Mouse (Mus musculus) hindbrain, embryonic 13.5 days (tissue): ENCODE data around the gene Cabcoco1. TPM values are rescaled to one million over a fixed set of nuclear protein-coding genes. Genes with fewer than 3 reads are reported as not detected.

Experiments used
- ATAC-seq: fragments of 200-750 bp; cut with Nextera tagmentation; 2 replicates; pipeline ENCODE4 v1.8.0; 2017; ENCODE audit warnings: moderate TSS enrichment; ENCODE audit not compliant: low FRiP score
- H3K27ac ChIP-seq: fragments of 300-500 bp; sonication (generic); 2 replicates; pipeline ENCODE4 v1.5.1; 2015; ENCODE audit warnings: inconsistent platforms, mild to moderate bottlenecking, moderate library complexity
- H3K27me3 ChIP-seq: fragments of 300-500 bp; sonication (generic); 2 replicates; pipeline ENCODE4 v1.6.1; 2015; ENCODE audit warnings: mild to moderate bottlenecking, inconsistent platforms
- H3K36me3 ChIP-seq: fragments of 300-500 bp; sonication (generic); 2 replicates; pipeline ENCODE4 v1.6.1; 2015; ENCODE audit warnings: mild to moderate bottlenecking, inconsistent platforms
- H3K4me1 ChIP-seq: fragments of 300-500 bp; sonication (generic); replicated peaks from 2 replicates; pipeline ENCODE4 v1.6.1; 2015; ENCODE audit warnings: inconsistent platforms
- H3K4me2 ChIP-seq: fragments of 300-500 bp; sonication (generic); 2 replicates; pipeline ENCODE4 v1.6.1; 2015; ENCODE audit warnings: inconsistent platforms, mild to moderate bottlenecking, moderate library complexity
- H3K4me3 ChIP-seq: fragments of 300-500 bp; sonication (generic); 2 replicates; pipeline ENCODE4 v1.5.1; 2015; ENCODE audit warnings: mild to moderate bottlenecking, inconsistent platforms
- H3K9ac ChIP-seq: fragments of 300-500 bp; sonication (generic); 2 replicates; pipeline ENCODE4 v1.6.1; 2015; ENCODE audit warnings: mild to moderate bottlenecking, inconsistent platforms
- H3K9me3 ChIP-seq: fragments of 300-500 bp; sonication (generic); 2 replicates; pipeline ENCODE4 v1.6.1; 2016; ENCODE audit warnings: inconsistent platforms
- WGBS: fragments of 180-500 bp; shearing (Covaris S2); methylation state at CpG from one replicate; pipeline ENCODE4 v1.1.7; 2015; 5-methylcytosine and 5-hydroxymethylcytosine counted together
- polyA plus RNA-seq: library from polyadenylated mRNA; unstranded; fragments of >200 nt; fragmentation: Nextera tagmentation; extraction: Ambion mirVana; gene quantifications from 2 replicates; pipeline ENCODE4 v1.2.1, GENCODE M21; 2015

The Cabcoco1 gene
- polyA plus RNA-seq, 1 experiment from 2014 or later: 1.6 TPM

GRCm38 (mm10) chr10:68445244-68445811 lies 96.4 kb downstream of the Cabcoco1 start:
- Histone ChIP-seq H3K4me1 (peaks cover 7% of the 10 kb centered on the region; the same call in 1 of the 2 replicates), H3K27ac (no peak overlapping the region), H3K4me2 (no peak overlapping the region), H3K36me3 (no peaks in the 10 kb centered on the region), H3K27me3 (no peaks in the 10 kb centered on the region), H3K4me3 (no peak overlapping the region), H3K9ac (no peak overlapping the region), H3K9me3 (no peaks in the 10 kb centered on the region)
- ATAC-seq: no peak
- 49% methylated on average over 8 of the region's 8 CpGs for WGBS

DNA sequence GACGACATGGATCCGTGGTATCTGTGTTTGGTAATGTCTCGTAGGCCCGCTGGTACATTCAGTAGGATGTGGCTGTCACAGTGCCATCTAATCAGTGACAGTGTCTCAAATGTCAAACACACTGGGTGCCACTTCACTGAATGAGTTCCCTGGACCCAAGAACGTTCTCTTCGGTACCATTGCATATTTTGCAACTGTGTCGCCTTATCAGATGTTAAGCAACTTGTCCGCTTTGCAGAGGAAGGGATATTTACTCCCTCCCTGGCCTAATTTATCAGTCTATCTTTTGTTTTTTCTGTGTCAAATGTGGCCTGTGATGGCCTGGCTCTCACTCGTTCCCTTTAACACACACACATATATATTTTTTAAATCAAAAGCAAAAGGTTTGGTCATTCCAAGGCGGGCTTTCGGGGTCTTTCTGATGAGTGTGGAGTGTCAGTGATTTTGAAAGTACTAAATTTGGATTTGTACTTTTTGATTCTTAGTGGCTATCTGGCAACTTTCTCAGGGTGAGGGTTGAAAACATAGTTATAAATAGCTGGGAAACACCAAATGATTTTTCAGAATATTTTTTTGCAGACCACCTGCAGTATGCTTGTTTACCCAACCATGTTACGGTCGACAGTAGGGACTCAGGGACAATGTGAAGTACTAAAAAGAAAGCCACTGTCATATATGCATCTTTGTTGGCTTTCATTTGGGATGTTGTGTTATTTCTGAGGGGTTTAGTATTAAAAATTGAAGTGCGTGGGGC lies 97.2 kb downstream of the Cabcoco1 start:
- Histone ChIP-seq H3K27me3 (no peaks in the 10 kb centered on the region), H3K4me3 (no peak overlapping the region), H3K9me3 (no peaks in the 10 kb centered on the region), H3K9ac (no peak overlapping the region), H3K36me3 (no peaks in the 10 kb centered on the region), H3K4me2 (no peak overlapping the region), H3K4me1 (peaks cover 7% of the 10 kb centered on the region; the same call in 1 of the 2 replicates), H3K27ac (no peak overlapping the region)
- 91% methylated on average over 14 of the region's 14 CpGs for WGBS
- no peak for ATAC-seq

DNA sequence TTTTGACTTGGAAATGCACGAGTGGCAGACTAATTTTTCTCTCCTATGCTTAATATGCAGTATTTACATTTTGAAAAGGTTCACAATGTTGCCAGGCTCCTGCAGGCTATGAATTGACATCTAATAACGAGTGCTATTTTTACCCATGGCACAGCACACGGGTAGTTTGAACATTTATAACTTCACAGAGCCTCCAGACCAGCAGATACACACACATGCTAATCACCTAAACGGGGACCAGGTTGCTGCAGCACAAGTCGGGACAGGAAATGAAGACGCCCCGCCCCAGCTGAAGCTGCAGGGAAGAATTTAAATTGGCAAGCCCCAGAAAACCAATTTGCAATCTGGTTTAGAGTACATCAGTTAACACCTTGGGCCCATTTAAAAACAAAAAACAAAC lies 98.6 kb downstream of the Cabcoco1 start:
- Histone ChIP-seq H3K9me3 (no peaks in the 10 kb centered on the region), H3K9ac (no peak overlapping the region), H3K4me3 (no peak overlapping the region), H3K36me3 (no peaks in the 10 kb centered on the region), H3K27ac (no peak overlapping the region), H3K4me2 (no peak overlapping the region), H3K27me3 (no peaks in the 10 kb centered on the region), H3K4me1 (peaks cover 7% of the 10 kb centered on the region; the same call in 1 of the 2 replicates)
- 24% methylated on average over 7 of the region's 7 CpGs for WGBS
- no peak for ATAC-seq

GRCm38 (mm10) chr10:68442713-68443112 lies 99.0 kb downstream of the Cabcoco1 start:
- Histone ChIP-seq H3K9me3 (no peaks in the 10 kb centered on the region), H3K27ac (no peak overlapping the region), H3K4me3 (no peak overlapping the region), H3K36me3 (no peaks in the 10 kb centered on the region), H3K4me2 (no peak overlapping the region), H3K4me1 (peaks cover 7% of the 10 kb centered on the region; the same call in 1 of the 2 replicates), H3K27me3 (no peaks in the 10 kb centered on the region), H3K9ac (no peak overlapping the region)
- no peak for ATAC-seq
- WGBS: 21% methylated on average over 3 of the region's 3 CpGs

DNA sequence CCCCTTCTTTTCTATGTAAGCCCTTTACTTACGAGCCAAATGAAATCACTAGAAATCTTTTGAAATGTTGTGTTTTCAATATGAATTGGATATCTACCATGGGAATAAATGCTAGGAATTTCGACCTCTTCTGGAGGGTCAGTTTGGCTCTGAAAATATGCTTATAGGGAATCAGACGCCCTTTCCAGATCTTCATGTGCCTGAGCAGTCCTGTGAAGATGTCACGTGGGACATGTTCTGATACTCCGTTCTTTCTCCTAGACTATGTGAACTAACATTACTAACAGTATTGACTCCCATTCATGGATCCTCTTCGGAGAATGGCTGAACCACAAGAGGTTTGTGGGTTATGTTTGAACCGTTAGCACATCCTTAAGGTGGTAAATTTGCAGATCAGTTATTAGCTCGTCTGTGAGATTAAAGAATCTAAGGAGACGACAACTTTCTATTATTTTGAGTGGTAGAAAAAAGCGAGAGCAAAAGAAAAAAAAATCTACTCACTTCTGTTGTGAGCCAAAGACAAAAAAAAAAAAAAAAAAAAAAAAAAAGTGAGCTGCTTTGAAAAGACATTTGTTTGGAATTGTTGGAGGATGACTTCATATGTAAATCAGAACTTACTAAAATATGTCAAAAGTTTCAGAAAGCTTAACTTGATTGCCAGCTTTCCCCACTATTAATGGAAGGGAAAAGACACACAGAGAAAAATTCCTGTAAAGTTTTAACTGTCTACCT lies 99.6 kb downstream of the Cabcoco1 start:
- H3K27ac ChIP-seq: no peak overlapping the region
- ATAC-seq: no peak
- 73% methylated on average over 10 of the region's 10 CpGs for WGBS

DNA sequence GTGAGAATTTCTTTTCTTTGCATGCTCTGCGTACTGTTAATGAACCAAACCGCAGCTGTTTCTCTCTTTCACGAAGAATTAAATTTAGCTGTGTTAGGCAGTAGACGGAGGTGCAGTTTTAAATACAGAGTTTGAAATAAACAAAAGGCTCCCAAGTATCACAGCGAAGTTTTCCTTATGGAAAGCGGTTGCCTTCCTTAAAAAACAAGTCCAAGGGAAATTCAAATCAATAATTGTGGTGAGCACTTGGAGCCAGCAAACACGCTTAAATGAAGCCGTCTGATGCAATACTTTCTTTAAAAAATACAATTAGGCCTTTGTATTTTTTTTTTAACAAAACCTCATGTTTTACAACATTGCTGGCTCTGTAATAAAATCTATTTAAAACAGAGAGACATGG lies 101.2 kb downstream of the Cabcoco1 start:
- WGBS: 72% methylated on average over 8 of the region's 8 CpGs
- H3K27me3 ChIP-seq: no peaks in the 10 kb centered on the region

More for the DNA sequence above, 99.6 kb downstream of the Cabcoco1 start:
- Histone ChIP-seq H3K36me3 (no peaks in the 10 kb centered on the region), H3K9ac (no peak overlapping the region), H3K27me3 (no peaks in the 10 kb centered on the region), H3K4me1 (peaks cover 7% of the 10 kb centered on the region; the same call in 1 of the 2 replicates), H3K4me3 (no peak overlapping the region), H3K9me3 (no peaks in the 10 kb centered on the region), H3K4me2 (no peak overlapping the region)

DNA sequence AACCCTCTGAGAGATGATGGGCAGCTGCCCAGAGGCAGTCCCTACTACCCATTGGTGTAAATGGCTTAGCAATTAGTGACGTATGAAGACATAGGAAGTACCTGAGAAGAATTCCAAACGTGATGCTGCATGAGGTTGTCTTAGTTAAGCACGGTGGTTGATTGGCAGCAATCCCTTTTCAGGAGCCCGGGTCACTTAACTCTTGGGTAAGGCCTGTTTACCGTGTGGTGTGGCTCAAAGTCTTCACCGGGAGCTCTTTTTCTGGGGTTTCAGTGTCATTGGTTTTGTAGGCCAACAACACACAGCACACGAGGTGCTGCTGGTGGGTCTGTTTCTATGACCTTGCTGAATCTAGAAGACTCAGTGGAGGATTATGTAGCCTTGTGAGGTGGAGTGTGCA lies 105.9 kb downstream of the Cabcoco1 start:
- Histone ChIP-seq H3K9me3 (no peaks in the 10 kb centered on the region), H3K36me3 (no peaks in the 10 kb centered on the region), H3K4me1 (0 out of 2 replicates have a peak, but pooled peaks cover 6% of the 10 kb centered on the region), H3K27me3 (no peaks in the 10 kb centered on the region), H3K27ac (no peak overlapping the region), H3K4me2 (no peak overlapping the region), H3K9ac (no peak overlapping the region), H3K4me3 (no peak overlapping the region)
- WGBS: 89% methylated on average over 7 of the region's 7 CpGs
- no peak for ATAC-seq

More for the DNA sequence above, 101.2 kb downstream of the Cabcoco1 start:
- ATAC-seq: no peak
- Histone ChIP-seq H3K9me3 (no peaks in the 10 kb centered on the region), H3K4me3 (no peak overlapping the region), H3K4me2 (no peak overlapping the region), H3K27ac (no peak overlapping the region), H3K4me1 (peaks cover 7% of the 10 kb centered on the region; the same call in 1 of the 2 replicates), H3K36me3 (no peaks in the 10 kb centered on the region), H3K9ac (no peak overlapping the region)

DNA sequence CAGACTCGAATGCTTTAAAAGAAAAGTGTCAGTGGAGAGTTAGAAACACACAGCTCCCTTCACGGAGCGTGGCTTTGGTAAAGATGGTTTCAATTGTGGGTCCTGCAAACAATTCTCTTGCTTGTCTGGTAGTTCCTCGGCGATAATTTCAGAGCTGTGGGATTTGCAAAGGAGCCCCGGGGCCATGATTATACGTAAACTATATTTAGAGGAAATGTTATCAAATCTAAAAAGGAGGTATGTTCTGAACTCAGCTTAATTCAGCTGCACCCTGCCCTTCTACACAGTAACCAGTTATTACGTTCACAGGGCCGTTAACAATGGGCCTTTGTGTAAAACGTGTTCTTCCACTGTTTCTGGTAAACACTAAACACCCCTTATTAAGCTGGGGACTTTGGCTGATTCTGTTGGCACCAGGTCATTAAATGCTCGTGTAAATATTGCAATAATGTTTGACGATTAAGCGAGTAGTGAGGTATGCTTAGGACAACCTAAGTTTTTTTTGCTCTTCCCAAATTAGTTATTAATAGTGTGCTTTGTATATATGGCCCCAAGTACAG lies 106.6 kb downstream of the Cabcoco1 start:
- no peak overlapping the region for H3K4me3 ChIP-seq
- no peaks in the 10 kb centered on the region for H3K36me3 ChIP-seq
- H3K27me3 ChIP-seq: no peaks in the 10 kb centered on the region
- no peaks in the 10 kb centered on the region for H3K9me3 ChIP-seq
- no peak for ATAC-seq
- no peak overlapping the region for H3K4me2 ChIP-seq
- 82% methylated on average over 13 of the region's 13 CpGs for WGBS
- 0 out of 2 replicates have a peak, but pooled peaks cover 6% of the 10 kb centered on the region for H3K4me1 ChIP-seq
- H3K27ac ChIP-seq: no peak overlapping the region
- no peak overlapping the region for H3K9ac ChIP-seq

- H3K9ac ChIP-seq: no peak overlapping the region
- H3K9me3 ChIP-seq: no peaks in the 10 kb centered on the region
- ATAC-seq: no peak
- no peaks in the 10 kb centered on the region for H3K36me3 ChIP-seq
- H3K27ac ChIP-seq: no peak overlapping the region
- no peak overlapping the region for H3K4me2 ChIP-seq
- H3K4me3 ChIP-seq: no peak overlapping the region
- WGBS: 68% methylated on average over 9 of the region's 9 CpGs
- 0 out of 2 replicates have a peak, but pooled peaks cover 6% of the 10 kb centered on the region for H3K4me1 ChIP-seq
- no peaks in the 10 kb centered on the region for H3K27me3 ChIP-seq
Measured at GRCm38 (mm10) chr10:68434045-68434639, 107.6 kb downstream of the Cabcoco1 start.

DNA sequence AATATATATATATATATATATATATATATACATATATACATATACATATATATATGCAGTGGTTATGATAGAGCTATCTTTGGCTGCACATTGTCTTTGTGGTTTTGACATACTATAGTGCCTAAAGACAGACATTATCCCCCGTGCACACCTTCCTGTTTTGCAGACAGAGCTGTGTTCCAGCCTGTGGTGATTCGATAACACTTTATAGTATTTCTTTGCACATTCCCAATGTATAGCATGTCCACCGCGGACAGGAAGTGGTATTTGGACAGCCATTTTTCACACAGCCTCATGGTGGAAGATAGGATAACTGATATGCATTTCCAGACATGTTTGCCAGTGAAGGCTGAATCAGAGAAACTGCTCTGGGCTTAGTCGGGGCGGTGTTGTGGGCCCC lies 110.3 kb downstream of the Cabcoco1 start:
- Histone ChIP-seq H3K9me3 (no peaks in the 10 kb centered on the region), H3K4me3 (no peak overlapping the region), H3K27me3 (no peaks in the 10 kb centered on the region), H3K36me3 (no peaks in the 10 kb centered on the region), H3K9ac (no peak overlapping the region), H3K4me1 (0 out of 2 replicates have a peak, but pooled peaks cover 6% of the 10 kb centered on the region), H3K27ac (no peak overlapping the region), H3K4me2 (no peak overlapping the region)
- no peak for ATAC-seq
- 93% methylated on average over 6 of the region's 6 CpGs for WGBS

DNA sequence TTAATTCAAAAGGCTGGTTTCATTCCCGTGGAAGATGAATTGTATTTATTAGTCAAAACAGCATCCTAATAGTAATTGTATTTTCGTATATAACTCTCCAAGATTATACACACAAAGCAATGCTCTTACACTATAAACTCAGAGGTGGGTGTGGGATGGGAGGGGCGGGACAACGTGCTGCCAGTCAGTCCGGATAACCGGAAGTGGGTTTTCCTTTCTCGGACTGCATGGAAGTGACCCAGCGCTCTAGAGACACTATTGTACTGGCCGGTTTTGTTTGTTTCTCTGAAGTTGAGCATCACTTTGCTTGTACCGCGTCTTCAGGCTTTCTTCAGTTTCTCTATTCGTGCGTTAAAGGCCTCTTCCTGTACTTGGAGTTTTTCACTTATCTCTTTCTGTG lies 110.8 kb downstream of the Cabcoco1 start:
- Histone ChIP-seq H3K4me2 (no peak overlapping the region), H3K27ac (no peak overlapping the region), H3K9ac (no peak overlapping the region), H3K4me3 (no peak overlapping the region), H3K27me3 (no peaks in the 10 kb centered on the region), H3K36me3 (no peaks in the 10 kb centered on the region), H3K4me1 (0 out of 2 replicates have a peak, but pooled peaks cover 6% of the 10 kb centered on the region), H3K9me3 (no peaks in the 10 kb centered on the region)
- no peak for ATAC-seq
- WGBS: 95% methylated on average over 13 of the region's 13 CpGs
